Mouse (Mus musculus): ENCODE data around the gene B3gat2. TPM values are rescaled to one million over a fixed set of nuclear protein-coding genes. Genes with fewer than 3 reads are reported as not detected.

B3gat2 gene
- polyA plus RNA-seq, 1 experiment = not detected

DNA sequence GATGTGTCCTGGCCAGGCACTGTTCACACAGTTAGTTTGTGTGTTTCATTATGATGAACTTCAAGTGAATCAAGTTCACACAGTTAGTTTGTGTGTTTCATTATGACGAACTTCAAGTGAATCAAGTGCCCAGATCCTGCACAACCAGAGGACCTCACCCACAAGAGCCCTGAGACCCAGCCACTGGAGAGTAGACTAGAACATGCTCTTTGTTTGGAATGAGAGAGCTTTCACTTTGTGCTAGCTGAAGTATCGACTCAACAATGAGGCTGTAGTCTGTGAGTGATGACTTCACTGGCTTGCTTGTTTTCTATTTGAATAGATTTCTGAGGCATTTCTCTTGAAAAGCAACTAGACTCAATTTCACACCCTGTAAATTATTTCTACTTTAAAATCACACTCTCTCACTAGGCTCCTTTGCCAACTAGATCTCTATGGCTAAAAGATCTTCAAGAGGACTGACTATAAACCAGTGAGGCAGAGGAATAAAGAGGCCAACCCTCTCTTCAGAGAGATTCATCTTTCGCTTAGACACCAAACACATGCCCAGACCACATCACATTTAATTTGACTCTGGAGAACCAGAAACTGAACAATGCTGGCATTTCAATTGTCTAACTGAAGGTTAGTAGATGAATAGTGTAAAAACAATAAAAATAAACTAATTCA lies 10.6 kb upstream of the B3gat2 start:
- Histone ChIP-seq H3K9ac (ENCODE audit: low read depth, poor library complexity, severe bottlenecking) (no peak overlapping the region), H3K4me3 (ENCODE audit: low read depth, low read length) (no peak overlapping the region), H3K27me3 (ENCODE audit: control insufficient read depth, insufficient read depth, low read length, poor library complexity, severe bottlenecking) (no peaks in the 10 kb centered on the region), H3K4me1 (ENCODE audit: control insufficient read depth, insufficient read depth, low read length) (no peaks in the 10 kb centered on the region), H3K27ac (ENCODE audit: insufficient read depth, low read length) (no peak overlapping the region), H3K9me3 (replicated peaks; ENCODE audit: control insufficient read depth, insufficient read depth, low read length, poor library complexity, severe bottlenecking) (no peaks in the 10 kb centered on the region), H3K36me3 (ENCODE audit: control insufficient read depth, insufficient read depth, low read length, poor library complexity, severe bottlenecking) (no peaks in the 10 kb centered on the region)
- TF ChIP-seq EP300 (IDR thresholded peaks at IDR 0.05; ENCODE audit: insufficient read depth, low read depth, low read length) (no peak), CTCF (IDR thresholded peaks at IDR 0.05; ENCODE audit: low read depth, low read length) (no peak), POLR2A (IDR thresholded peaks at IDR 0.05; ENCODE audit: insufficient read depth, low read length) (no peak)

DNA sequence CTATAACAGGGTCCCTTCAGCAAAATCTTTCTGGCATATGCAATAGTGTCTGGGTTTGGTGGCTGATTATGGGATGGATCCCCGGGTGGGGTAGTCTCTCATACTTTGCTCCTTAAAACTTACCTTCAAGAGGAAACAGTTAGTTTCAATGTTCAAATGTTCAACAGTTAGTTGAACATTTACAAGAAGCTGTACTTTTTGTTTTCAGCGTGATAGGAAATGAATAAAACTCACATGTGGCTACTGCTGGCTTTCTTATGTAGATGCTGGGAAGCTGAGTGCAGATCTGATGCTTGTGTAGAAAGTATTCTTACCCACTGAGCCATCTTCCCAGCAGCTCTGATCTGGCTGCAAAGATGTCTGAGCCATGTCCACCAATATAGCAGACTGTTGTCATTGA lies 8.5 kb upstream of the B3gat2 start:
- Histone ChIP-seq H3K9me3 (replicated peaks; ENCODE audit: control insufficient read depth, insufficient read depth, low read length, poor library complexity, severe bottlenecking) (no peaks in the 10 kb centered on the region), H3K36me3 (ENCODE audit: control insufficient read depth, insufficient read depth, low read length, poor library complexity, severe bottlenecking) (no peaks in the 10 kb centered on the region), H3K27ac (ENCODE audit: insufficient read depth, low read length) (no peak overlapping the region), H3K9ac (ENCODE audit: low read depth, poor library complexity, severe bottlenecking) (no peak overlapping the region), H3K27me3 (ENCODE audit: control insufficient read depth, insufficient read depth, low read length, poor library complexity, severe bottlenecking) (no peaks in the 10 kb centered on the region), H3K4me1 (ENCODE audit: control insufficient read depth, insufficient read depth, low read length) (no peaks in the 10 kb centered on the region), H3K4me3 (ENCODE audit: low read depth, low read length) (no peak overlapping the region)
- TF ChIP-seq EP300 (IDR thresholded peaks at IDR 0.05; ENCODE audit: insufficient read depth, low read depth, low read length) (no peak), POLR2A (IDR thresholded peaks at IDR 0.05; ENCODE audit: insufficient read depth, low read length) (no peak), CTCF (IDR thresholded peaks at IDR 0.05; ENCODE audit: low read depth, low read length) (no peak)

DNA sequence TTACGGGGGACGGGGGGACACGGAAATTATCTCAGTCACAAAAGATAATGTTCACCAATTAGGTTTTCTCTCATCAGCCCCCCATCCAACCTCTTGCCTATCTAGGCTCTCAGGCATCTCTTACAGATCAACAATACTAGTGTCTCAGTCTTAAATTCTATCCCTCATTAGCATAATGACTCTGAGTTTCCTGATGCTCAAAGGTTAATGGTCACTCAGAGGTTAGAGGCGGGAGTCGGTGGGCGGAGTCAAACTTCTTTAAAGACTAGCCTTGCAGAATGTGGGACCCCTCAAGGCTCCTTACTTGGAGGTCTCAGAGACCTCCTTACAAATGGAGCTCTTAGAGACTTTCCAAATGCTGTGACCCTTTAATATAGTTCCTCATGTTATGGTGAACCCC lies 8.0 kb upstream of the B3gat2 start:
- H3K4me1 ChIP-seq (ENCODE audit: control insufficient read depth, insufficient read depth, low read length) = no peaks in the 10 kb centered on the region
- no peaks in the 10 kb centered on the region for H3K36me3 ChIP-seq (ENCODE audit: control insufficient read depth, insufficient read depth, low read length, poor library complexity, severe bottlenecking)
- no peak overlapping the region for H3K27ac ChIP-seq (ENCODE audit: insufficient read depth, low read length)
- H3K4me3 ChIP-seq (ENCODE audit: low read depth, low read length) = no peak overlapping the region
- no peak overlapping the region for H3K9ac ChIP-seq (ENCODE audit: low read depth, poor library complexity, severe bottlenecking)
- no peaks in the 10 kb centered on the region for H3K9me3 ChIP-seq (replicated peaks; ENCODE audit: control insufficient read depth, insufficient read depth, low read length, poor library complexity, severe bottlenecking)
- no peak for TF ChIP-seq CTCF (IDR thresholded peaks at IDR 0.05; ENCODE audit: low read depth, low read length)
- TF ChIP-seq POLR2A (IDR thresholded peaks at IDR 0.05; ENCODE audit: insufficient read depth, low read length) = no peak
- no peak for TF ChIP-seq EP300 (IDR thresholded peaks at IDR 0.05; ENCODE audit: insufficient read depth, low read depth, low read length)
- H3K27me3 ChIP-seq (ENCODE audit: control insufficient read depth, insufficient read depth, low read length, poor library complexity, severe bottlenecking) = no peaks in the 10 kb centered on the region

DNA sequence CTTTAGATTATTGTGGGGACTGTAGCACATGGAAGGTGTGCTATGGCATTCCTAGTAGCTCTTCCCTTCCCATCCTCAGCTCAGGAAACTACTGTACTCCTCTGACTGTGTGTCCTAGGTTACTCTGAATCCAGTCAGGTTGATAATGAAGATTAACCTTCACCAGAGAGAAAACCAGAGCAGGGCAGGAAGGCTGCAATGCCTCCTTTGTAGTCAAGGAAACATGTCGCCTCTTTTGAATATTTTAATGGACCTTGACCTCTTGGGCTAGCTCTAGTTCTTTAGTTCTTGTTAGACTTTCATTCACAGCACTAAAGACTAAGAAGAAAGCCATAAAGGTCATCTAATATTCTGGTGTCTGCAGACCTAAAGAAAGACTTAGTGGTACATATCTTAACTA lies 7.2 kb upstream of the B3gat2 start:
- TF ChIP-seq EP300 (IDR thresholded peaks at IDR 0.05; ENCODE audit: insufficient read depth, low read depth, low read length) (no peak), CTCF (IDR thresholded peaks at IDR 0.05; ENCODE audit: low read depth, low read length) (no peak), POLR2A (IDR thresholded peaks at IDR 0.05; ENCODE audit: insufficient read depth, low read length) (no peak)
- Histone ChIP-seq H3K9me3 (replicated peaks; ENCODE audit: control insufficient read depth, insufficient read depth, low read length, poor library complexity, severe bottlenecking) (no peaks in the 10 kb centered on the region), H3K4me1 (ENCODE audit: control insufficient read depth, insufficient read depth, low read length) (no peaks in the 10 kb centered on the region), H3K27me3 (ENCODE audit: control insufficient read depth, insufficient read depth, low read length, poor library complexity, severe bottlenecking) (no peaks in the 10 kb centered on the region), H3K36me3 (ENCODE audit: control insufficient read depth, insufficient read depth, low read length, poor library complexity, severe bottlenecking) (no peaks in the 10 kb centered on the region), H3K27ac (ENCODE audit: insufficient read depth, low read length) (no peak overlapping the region), H3K9ac (ENCODE audit: low read depth, poor library complexity, severe bottlenecking) (no peak overlapping the region), H3K4me3 (ENCODE audit: low read depth, low read length) (no peak overlapping the region)

DNA sequence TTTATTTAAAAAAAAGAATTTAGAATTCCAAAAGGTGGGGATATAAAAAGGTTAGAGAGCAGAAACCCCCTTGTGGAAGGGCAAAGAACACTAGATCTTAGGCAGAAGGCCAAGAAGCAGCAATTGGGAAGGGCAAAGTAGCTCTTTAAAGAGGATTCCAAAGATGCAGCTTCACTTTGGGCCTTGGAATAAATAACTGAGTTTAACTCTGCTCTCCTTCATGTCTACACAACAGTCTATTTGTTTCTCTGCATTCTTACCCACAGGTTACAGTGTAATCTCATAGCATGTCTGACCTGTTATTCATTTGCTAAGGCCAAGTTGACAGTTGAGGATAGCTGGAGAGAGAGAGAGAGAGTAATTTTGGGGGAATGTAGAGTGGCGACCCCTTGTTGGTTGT lies 6.6 kb upstream of the B3gat2 start:
- Histone ChIP-seq H3K4me3 (ENCODE audit: low read depth, low read length) (no peak overlapping the region), H3K36me3 (ENCODE audit: control insufficient read depth, insufficient read depth, low read length, poor library complexity, severe bottlenecking) (no peaks in the 10 kb centered on the region), H3K27me3 (ENCODE audit: control insufficient read depth, insufficient read depth, low read length, poor library complexity, severe bottlenecking) (no peaks in the 10 kb centered on the region), H3K27ac (ENCODE audit: insufficient read depth, low read length) (no peak overlapping the region), H3K9me3 (replicated peaks; ENCODE audit: control insufficient read depth, insufficient read depth, low read length, poor library complexity, severe bottlenecking) (no peaks in the 10 kb centered on the region), H3K9ac (ENCODE audit: low read depth, poor library complexity, severe bottlenecking) (no peak overlapping the region), H3K4me1 (ENCODE audit: control insufficient read depth, insufficient read depth, low read length) (no peaks in the 10 kb centered on the region)
- no peak for TF ChIP-seq EP300 (IDR thresholded peaks at IDR 0.05; ENCODE audit: insufficient read depth, low read depth, low read length)
- no peak for TF ChIP-seq POLR2A (IDR thresholded peaks at IDR 0.05; ENCODE audit: insufficient read depth, low read length)
- no peak for TF ChIP-seq CTCF (IDR thresholded peaks at IDR 0.05; ENCODE audit: low read depth, low read length)

GRCm38 (mm10) chr1:23762136-23762687 lies 659 bp downstream of the B3gat2 start:
- Histone ChIP-seq H3K4me3 (ENCODE audit: low read depth, low read length) (peak overlapping the region; percentile 52), H3K27ac (ENCODE audit: insufficient read depth, low read length) (no peak overlapping the region), H3K27me3 (ENCODE audit: control insufficient read depth, insufficient read depth, low read length, poor library complexity, severe bottlenecking) (peaks cover 3% of the 10 kb centered on the region), H3K36me3 (ENCODE audit: control insufficient read depth, insufficient read depth, low read length, poor library complexity, severe bottlenecking) (no peaks in the 10 kb centered on the region), H3K9ac (ENCODE audit: low read depth, poor library complexity, severe bottlenecking) (peak overlapping the region; percentile 20), H3K4me1 (ENCODE audit: control insufficient read depth, insufficient read depth, low read length) (no peaks in the 10 kb centered on the region), H3K9me3 (replicated peaks; ENCODE audit: control insufficient read depth, insufficient read depth, low read length, poor library complexity, severe bottlenecking) (no peaks in the 10 kb centered on the region)
- no peak for TF ChIP-seq EP300 (IDR thresholded peaks at IDR 0.05; ENCODE audit: insufficient read depth, low read depth, low read length)
- TF ChIP-seq POLR2A (IDR thresholded peaks at IDR 0.05; ENCODE audit: insufficient read depth, low read length) = no peak
- no peak for TF ChIP-seq CTCF (IDR thresholded peaks at IDR 0.05; ENCODE audit: low read depth, low read length)

Measured in ES-Bruce4 (cell line).